Mouse (Mus musculus) midbrain, postnatal 0 days (tissue): ENCODE measurements around the gene Smg6. TPM values are rescaled to one million over a fixed set of nuclear protein-coding genes. Genes with fewer than 3 reads are reported as not detected.
"Not testable (repeated sequence)": the region's sequence is repeated elsewhere in the genome, so short reads cannot be mapped to it uniquely, and the experiment has no call there.

Source experiments
- ATAC-seq: fragments of 200-750 bp; cut with Nextera tagmentation; 2 replicates; pipeline ENCODE4 v1.8.0; 2017; ENCODE audit warnings: moderate number of reproducible peaks, mild to moderate bottlenecking, moderate TSS enrichment, moderate library complexity; ENCODE audit not compliant: low FRiP score
- DNase-seq: peaks from one replicate; pipeline ENCODE4 v3.0.0-alpha.2; 2015; ENCODE audit warnings: low spot score
- H3K27ac ChIP-seq: fragments of 300-500 bp; sonication (generic); 2 replicates; pipeline ENCODE4 v1.5.1; 2014; ENCODE audit warnings: low read depth, mild to moderate bottlenecking, low read length, mixed read lengths
- H3K27me3 ChIP-seq: fragments of 300-500 bp; sonication (generic); 2 replicates; pipeline ENCODE4 v1.6.1; 2014; ENCODE audit warnings: low read length, control low read depth, mixed read lengths; ENCODE audit not compliant: insufficient read depth
- H3K36me3 ChIP-seq: fragments of 300-500 bp; sonication (generic); 2 replicates; pipeline ENCODE4 v1.6.1; 2014; ENCODE audit warnings: low read length, control low read depth, mixed read lengths; ENCODE audit not compliant: insufficient read depth
- H3K4me1 ChIP-seq: fragments of 300-500 bp; sonication (generic); 2 replicates; pipeline ENCODE4 v1.6.1; 2014; ENCODE audit warnings: mild to moderate bottlenecking, control low read depth, antibody characterized with exemption, low read length, mixed read lengths; ENCODE audit not compliant: insufficient read depth
- H3K4me2 ChIP-seq: fragments of 300-500 bp; sonication (generic); 2 replicates; pipeline ENCODE4 v1.6.1; 2014; ENCODE audit warnings: low read depth, mild to moderate bottlenecking, low read length, mixed read lengths; ENCODE audit not compliant: poor library complexity, severe bottlenecking
- H3K4me3 ChIP-seq: fragments of 300-500 bp; sonication (generic); 2 replicates; pipeline ENCODE4 v1.5.1; 2014; ENCODE audit warnings: low read depth, mild to moderate bottlenecking, low read length, moderate library complexity
- H3K9ac ChIP-seq: fragments of 300-500 bp; sonication (generic); replicated peaks from 2 replicates; pipeline ENCODE4 v1.6.1; 2014; ENCODE audit warnings: mild to moderate bottlenecking, low read length, moderate library complexity, mixed read lengths; ENCODE audit not compliant: poor library complexity, severe bottlenecking
- H3K9me3 ChIP-seq: fragments of 300-500 bp; sonication (generic); 2 replicates; pipeline ENCODE4 v1.6.1; 2016; ENCODE audit warnings: low read length, control low read depth
- CTCF ChIP-seq: IDR thresholded peaks from 2 replicates; pipeline ENCODE4 v1.5.1; 2016; ENCODE audit warnings: antibody characterized with exemption, mild to moderate bottlenecking
- WGBS: fragments of 180-500 bp; shearing (Covaris S2); extraction: QIAGEN DNeasy Blood & Tissue Kit; methylation state at CpG from one replicate; pipeline ENCODE4 v1.1.7; 2014; 5-methylcytosine and 5-hydroxymethylcytosine counted together
- polyA plus RNA-seq: library from polyadenylated mRNA; unstranded; fragments of >200 nt; fragmentation: Nextera tagmentation; extraction: Ambion mirVana; gene quantifications from 2 replicates; pipeline ENCODE4 v1.2.1, GENCODE M21; 2015
- total RNA-seq: library from RNA; depleted of rRNA; stranded (reverse); fragments of >200 nt; gene quantifications from 2 replicates; pipeline ENCODE4 v1.2.3, GENCODE M21; 2014

The Smg6 gene
- total and polyA plus RNA-seq, 2 experiments from 2014 or later: 11.9 to 27.7 TPM

- ATAC-seq: no peak
- WGBS: 85% methylated on average over 9 of the region's 9 CpGs
- TF ChIP-seq CTCF: no peak
- Histone ChIP-seq H3K27ac (no peak overlapping the region), H3K36me3 (peaks cover 20% of the 10 kb centered on the region), H3K9ac (no peak overlapping the region), H3K27me3 (no peaks in the 10 kb centered on the region), H3K4me3 (no peak overlapping the region), H3K4me1 (no peaks in the 10 kb centered on the region), H3K4me2 (no peak overlapping the region), H3K9me3 (no peaks in the 10 kb centered on the region)
- no peak for DNase-seq
Observed at GRCm38 (mm10) chr11:74992427-74992987, 66.9 kb downstream of the Smg6 start.

- 80% methylated on average over 1 of the region's 1 CpGs for WGBS
- DNase-seq (peak; percentile 21), ATAC-seq (no peak)
- peak; percentile 47 for TF ChIP-seq CTCF
- H3K9ac ChIP-seq: no peak overlapping the region
- no peaks in the 10 kb centered on the region for H3K27me3 ChIP-seq
- peaks cover 20% of the 10 kb centered on the region for H3K36me3 ChIP-seq
- H3K9me3 ChIP-seq: no peaks in the 10 kb centered on the region
- H3K4me2 ChIP-seq: no peak overlapping the region
- H3K4me1 ChIP-seq: no peaks in the 10 kb centered on the region
- no peak overlapping the region for H3K27ac ChIP-seq
- H3K4me3 ChIP-seq: no peak overlapping the region
Observed at GRCm38 (mm10) chr11:74994141-74994540, 68.5 kb downstream of the Smg6 start.

GRCm38 (mm10) chr11:74994856-74995255 lies 69.2 kb downstream of the Smg6 start:
- DNase-seq (no peak), ATAC-seq (no peak)
- Histone ChIP-seq H3K9me3 (no peaks in the 10 kb centered on the region), H3K36me3 (peaks cover 20% of the 10 kb centered on the region), H3K4me3 (no peak overlapping the region), H3K27me3 (no peaks in the 10 kb centered on the region), H3K4me2 (no peak overlapping the region), H3K27ac (no peak overlapping the region), H3K4me1 (no peaks in the 10 kb centered on the region), H3K9ac (no peak overlapping the region)
- no peak for TF ChIP-seq CTCF

GRCm38 (mm10) chr11:74996482-74996881 lies 70.9 kb downstream of the Smg6 start:
- H3K4me2 ChIP-seq: no peak overlapping the region
- H3K9me3 ChIP-seq: no peaks in the 10 kb centered on the region
- H3K27me3 ChIP-seq: no peaks in the 10 kb centered on the region
- no peak overlapping the region for H3K4me3 ChIP-seq
- DNase-seq (no peak), ATAC-seq (no peak)
- H3K9ac ChIP-seq: no peak overlapping the region
- 97% methylated on average over 1 of the region's 1 CpGs for WGBS
- H3K36me3 ChIP-seq: peaks cover 10% of the 10 kb centered on the region
- no peak for TF ChIP-seq CTCF
- 0 out of 2 replicates have a peak, but pooled peaks cover 2% of the 10 kb centered on the region for H3K4me1 ChIP-seq
- no peak overlapping the region for H3K27ac ChIP-seq

DNA sequence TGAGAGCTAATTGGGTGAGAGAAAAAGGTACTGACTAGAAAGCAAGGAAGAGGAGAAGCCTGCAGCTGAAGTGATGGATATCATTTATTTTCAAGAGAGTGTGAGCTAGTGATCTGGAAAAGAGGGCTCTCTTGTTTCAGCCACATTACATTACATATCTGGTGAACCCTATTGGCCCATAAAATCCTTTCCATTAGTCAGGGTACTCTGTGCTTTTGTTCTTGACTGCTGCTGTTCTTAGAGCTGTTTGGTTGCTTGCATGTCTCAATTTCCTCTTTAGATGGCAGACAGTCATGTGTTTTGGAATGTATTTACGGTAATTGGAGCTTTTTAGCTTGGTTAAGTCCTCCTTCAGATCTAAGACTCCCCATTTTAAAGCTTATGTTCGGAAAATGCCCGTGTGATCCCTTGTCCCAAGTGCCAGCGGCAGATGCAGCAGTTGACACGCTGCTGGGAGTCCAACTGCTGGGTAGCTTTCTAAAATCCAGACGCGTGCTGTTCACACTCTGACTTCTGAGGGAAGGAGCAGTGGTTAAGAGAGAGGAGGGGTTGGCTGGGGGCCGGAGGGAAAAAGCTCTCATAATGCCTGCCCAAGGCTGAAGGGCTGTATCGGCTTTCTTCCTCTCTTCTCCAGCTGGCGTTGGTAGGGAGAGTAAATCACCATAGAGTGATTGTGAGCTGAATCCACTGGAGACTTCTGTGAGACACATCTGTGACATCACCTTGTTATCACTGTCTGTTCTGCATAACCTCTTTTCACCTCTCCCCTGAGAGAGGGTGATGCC lies 75.4 kb downstream of the Smg6 start:
- no peaks in the 10 kb centered on the region for H3K27me3 ChIP-seq
- ATAC-seq (no peak), DNase-seq (peak; percentile 8)
- WGBS: 37% methylated on average over 10 of the region's 10 CpGs
- no peak for TF ChIP-seq CTCF
- 0 out of 2 replicates have a peak, but pooled peaks cover 3% of the 10 kb centered on the region for H3K36me3 ChIP-seq
- H3K27ac ChIP-seq: no peak overlapping the region
- no peak overlapping the region for H3K9ac ChIP-seq
- no peak overlapping the region for H3K4me3 ChIP-seq
- H3K4me2 ChIP-seq: 0 out of 2 replicates have a peak overlapping the region, but pooled peaks have one; percentile 9
- H3K4me1 ChIP-seq: 0 out of 2 replicates have a peak, but pooled peaks cover 2% of the 10 kb centered on the region
- no peaks in the 10 kb centered on the region for H3K9me3 ChIP-seq

DNA sequence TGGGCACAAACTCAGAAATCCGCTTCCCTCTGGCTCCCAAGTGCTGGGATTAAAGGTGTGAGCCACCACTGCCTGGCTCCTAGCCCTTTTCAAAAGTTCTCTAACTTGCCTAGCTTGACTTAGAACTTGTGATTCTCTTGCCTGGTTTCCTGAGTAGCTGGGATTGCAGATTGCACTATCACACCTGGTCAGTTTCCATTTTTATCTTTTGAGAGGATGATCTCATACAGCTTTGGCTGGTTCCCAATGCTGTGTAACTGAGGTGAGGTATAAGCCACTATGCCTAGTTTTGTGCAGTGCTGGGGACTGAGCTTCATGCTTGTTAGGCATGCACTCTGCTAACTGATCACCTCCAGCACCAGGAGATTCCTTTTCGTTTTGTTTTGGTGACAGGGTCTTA lies 82.6 kb downstream of the Smg6 start:
- no peak overlapping the region for H3K4me3 ChIP-seq
- H3K27ac ChIP-seq: no peak overlapping the region
- H3K27me3 ChIP-seq: no peaks in the 10 kb centered on the region
- no peak overlapping the region for H3K9ac ChIP-seq
- ATAC-seq (no peak), DNase-seq (no peak)
- no peak for TF ChIP-seq CTCF
- H3K9me3 ChIP-seq: no peaks in the 10 kb centered on the region
- H3K4me2 ChIP-seq: no peak overlapping the region
- no peaks in the 10 kb centered on the region for H3K4me1 ChIP-seq
- H3K36me3 ChIP-seq: no peaks in the 10 kb centered on the region
- WGBS: 78% methylated on average over 2 of the region's 2 CpGs

- H3K4me3 ChIP-seq, H3K27me3 ChIP-seq, H3K9ac ChIP-seq, H3K4me2 ChIP-seq, H3K4me1 ChIP-seq, H3K36me3 ChIP-seq, H3K9me3 ChIP-seq, H3K27ac ChIP-seq, DNase-seq, ATAC-seq: not testable (repeated sequence)
- 94% methylated on average over 2 of the region's 2 CpGs for WGBS
Observed at GRCm38 (mm10) chr11:75009537-75009936, 83.9 kb downstream of the Smg6 start.
